Comparison of ENCODE assay signal across 9 mouse cellular contexts in the genomic region with DNA sequence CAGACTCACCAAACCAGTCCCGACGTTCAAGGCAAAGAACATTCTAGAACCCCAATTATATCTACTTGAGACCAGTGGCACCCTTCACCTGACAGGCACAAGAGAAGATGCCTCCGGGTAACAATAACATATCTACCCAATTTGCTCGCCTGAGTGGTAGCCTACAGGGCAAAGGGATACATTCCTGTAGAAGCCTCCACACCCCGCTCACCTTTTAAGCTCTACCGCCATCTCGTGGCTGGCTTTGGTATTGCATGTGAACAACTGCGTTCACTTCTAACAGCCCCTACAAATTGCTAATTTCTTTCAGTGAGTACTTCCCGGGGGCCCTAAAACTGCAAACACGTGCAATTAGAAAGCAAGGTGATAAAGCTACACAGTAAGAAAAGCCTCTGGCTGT.
DNase-seq lines count a peak whose midpoint lies in the region; ATAC-seq and TF ChIP-seq lines count a peak whose summit lies in the region.
"Had no signal": no experiment of that assay in that cellular context is flagged by ENCODE, and none has a peak within 500 bp of the region (broad histone marks: within the 10 kb centered on the region; RNA-seq: fewer than 3 reads in every experiment).

No protein-coding gene starts in this region.

- TF ChIP-seq CTCF in Patski (IDR thresholded peaks at IDR 0.05), result peak; percentile 89

- H3K4me1 ChIP-seq in hindbrain, embryonic 13.5 days (replicated peaks), result peaks cover 20% of the 10 kb centered on the region
- H3K4me1 ChIP-seq: limb, embryonic 13.5 days had no signal

- H3K4me3 ChIP-seq in hindbrain, embryonic 13.5 days, result no peak overlapping the region
- H3K4me3 ChIP-seq: limb, embryonic 13.5 days had no signal

- H3K27ac ChIP-seq in hindbrain, embryonic 13.5 days, result no peak overlapping the region
- H3K27ac ChIP-seq: limb, embryonic 13.5 days had no signal

- no peak for ATAC-seq in Patski
- ATAC-seq in frontal cortex, adult (ENCODE audit: low TSS enrichment), result peak; percentile 19
- peak; percentile 63 for ATAC-seq in hindbrain, embryonic 13.5 days (ENCODE audit: low FRiP score)

- H3K4me2 ChIP-seq in hindbrain, embryonic 13.5 days, result no peak overlapping the region
- H3K4me2 ChIP-seq: limb, embryonic 13.5 days had no signal

- in situ Hi-C loops in Patski (cut with MboI; ENCODE audit: low pct_unique_long_range_greater_than_20kb), result loop anchor here (25.0 kb wide), 2 partner anchors 535 to 1185 kb away; no protein-coding TSS in a partner anchor

- no peaks in the 10 kb centered on the region for H3K36me3 ChIP-seq in hindbrain, embryonic 13.5 days
- H3K36me3 ChIP-seq: limb, embryonic 13.5 days had no signal

- POLR2A ChIA-PET in Patski (lab: Charles Lee), result no interaction called here

- DNase-seq in Patski (ENCODE audit: low read depth, low spot score), result no peak
- DNase-seq in cerebellum, adult 18-20 months, result peak; percentile 79 to 86
- DNase-seq in layer of hippocampus, postnatal 14 days (ENCODE audit: low spot score in 2 of 2), result peak; percentile 87
- DNase-seq in mesoderm, embryonic 11.5 days (ENCODE audit: low read depth, low spot score), result peak; percentile 84
- DNase-seq in right cerebral cortex, postnatal 14 days, result peak; percentile 87
- DNase-seq in urinary bladder, postnatal 25 days (ENCODE audit: low spot score), result peak; percentile 84

- no peaks in the 10 kb centered on the region for H3K9me3 ChIP-seq in hindbrain, embryonic 13.5 days

- no peaks in the 10 kb centered on the region for H3K27me3 ChIP-seq in Patski
- no peaks in the 10 kb centered on the region for H3K27me3 ChIP-seq in hindbrain, embryonic 13.5 days
- H3K27me3 ChIP-seq: limb, embryonic 13.5 days had no signal

- CTCF ChIA-PET in Patski (lab: Charles Lee), result interaction anchor here (0.7 to 1.6 kb wide), 9 partner anchors 10 to 232 kb away, joined by 3 to 6 read pairs (median 3); no protein-coding TSS in a partner anchor

- H3K9ac ChIP-seq in hindbrain, embryonic 13.5 days, result no peak overlapping the region
- H3K9ac ChIP-seq: limb, embryonic 13.5 days had no signal

- WGBS in hindbrain, embryonic 13.5 days, result 22% methylated on average over 10 of the region's 10 CpGs
